Mouse (Mus musculus) liver, adult 10 weeks (tissue): ENCODE results near the gene Vps13a. TPM values are rescaled to one million over a fixed set of nuclear protein-coding genes. Genes with fewer than 3 reads are reported as not detected.

Experiments used
- polyA plus RNA-seq: library from polyadenylated mRNA; stranded (reverse); fragments of 350-450 nt; fragmentation: Illumina TruSeq; extraction: RNeasy Lipid Tissue Mini Kit (QIAGEN cat#74804); gene quantifications from one replicate; pipeline ENCODE4 v1.2.3, GENCODE M21; 2014; ENCODE audit warnings: low read depth, low replicate concordance

The Vps13a gene
- polyA plus RNA-seq: 20.0 TPM

GRCm38 (mm10) chr19:16780790-16781384 lies at the start of gene Vps13a:
Vps13a (minus strand) TSS chr19:16780933.

Other genes with a start within 250 kb of the Vps13a start
- gene Foxb2, start 92.9 kb upstream of the Vps13a start, polyA plus RNA-seq: not detected
- 0.21 TPM for gene Prune2, start 175.2 kb upstream of the Vps13a start, polyA plus RNA-seq